Mouse (Mus musculus): ENCODE measurements around the gene Taf4. TPM values are rescaled to one million over a fixed set of nuclear protein-coding genes. Genes with fewer than 3 reads are reported as not detected.
A peak's percentile ranks its signal among the peaks of the same experiment; 100 is the strongest.

Taf4 gene
- total RNA-seq, 2 experiments from 2014 or later, result 20.8 to 23.7 TPM

DNA sequence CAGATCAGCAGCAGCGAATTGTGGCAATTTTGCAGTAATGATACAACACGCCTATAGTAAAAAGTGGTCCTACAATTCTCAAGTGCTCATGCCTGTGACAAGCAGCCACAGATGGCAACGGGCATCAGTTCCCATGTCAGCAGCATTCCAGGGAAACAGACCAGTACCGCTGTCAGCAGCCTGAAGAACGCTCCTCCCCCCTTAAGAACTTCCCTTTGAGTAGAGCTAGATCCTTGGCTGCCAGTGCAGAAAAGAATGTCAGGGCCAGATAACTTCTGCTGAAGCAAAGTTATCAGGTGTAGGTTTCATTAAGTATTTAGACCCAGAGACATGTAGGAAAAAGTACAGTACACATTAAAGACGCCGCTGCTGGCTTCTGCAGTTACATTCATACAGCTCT lies 8.4 kb upstream of the Taf4 start:
- DNase-seq (ENCODE audit: low spot score in 2 of 2), result peak in 1 of 2 experiments; percentile 48

DNA sequence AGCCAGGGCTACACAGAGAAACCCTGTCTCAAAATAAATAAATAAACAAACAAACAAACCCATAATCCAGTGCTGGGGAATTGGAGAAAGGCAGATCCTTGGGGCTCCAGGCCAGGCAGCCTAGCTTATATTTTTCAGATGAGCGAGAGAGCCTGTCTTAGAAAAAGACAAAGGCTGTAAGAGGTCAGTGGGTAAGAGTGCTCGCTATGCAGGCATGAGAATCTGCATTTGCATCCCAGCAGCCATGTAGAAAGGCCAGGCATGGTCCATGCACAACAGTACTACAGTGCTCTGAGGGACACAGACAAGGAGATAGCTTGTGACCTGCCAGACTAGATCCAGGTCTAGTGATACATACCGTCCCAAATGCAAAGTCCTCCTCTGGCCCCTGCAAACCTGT lies 6.3 kb upstream of the Taf4 start:
- DNase-seq (ENCODE audit: low spot score in 2 of 2), result no peak

DNA sequence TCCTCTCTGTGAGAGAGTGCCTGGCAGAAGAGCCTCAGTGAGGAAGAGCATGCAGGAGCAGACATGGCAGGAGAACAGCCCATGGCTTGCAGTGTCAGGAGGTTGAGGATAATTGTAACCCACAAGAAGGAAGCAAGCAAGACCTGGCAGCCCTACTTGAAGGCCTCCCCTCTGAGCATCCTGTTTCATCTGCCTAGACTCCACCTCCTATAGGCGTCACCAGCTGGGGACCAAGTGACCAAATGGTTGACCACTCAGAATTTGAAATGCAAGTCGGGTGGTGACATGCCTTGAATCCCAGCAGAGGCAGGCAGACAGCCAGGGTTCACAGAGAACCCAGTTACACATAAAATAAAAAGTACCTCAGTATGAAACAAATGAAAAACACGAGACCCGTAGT lies 4.2 kb upstream of the Taf4 start:
- DNase-seq (ENCODE audit: low spot score in 2 of 2), result no peak

DNA sequence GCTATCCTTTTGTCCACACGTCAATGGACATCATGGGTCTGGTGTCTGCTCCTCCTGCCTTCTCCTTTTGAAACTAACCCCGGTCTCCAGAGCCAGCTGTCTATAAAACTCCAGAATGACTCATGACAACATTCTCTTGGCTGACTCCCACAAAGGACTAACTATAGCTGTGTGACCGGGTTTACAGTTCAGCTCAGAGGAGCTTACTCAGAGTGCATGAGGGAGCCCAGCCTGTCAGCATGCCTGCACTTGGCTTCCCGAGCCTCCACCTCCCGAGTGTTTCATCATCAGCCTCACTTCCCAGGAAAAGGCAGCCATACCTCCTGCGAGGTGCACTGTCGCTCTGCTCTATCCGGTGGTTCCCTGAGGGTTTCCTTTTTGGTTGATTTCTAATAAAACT lies 3.4 kb upstream of the Taf4 start:
- peak in 1 of 2 experiments; percentile 53 for DNase-seq (ENCODE audit: low spot score in 2 of 2)

DNA sequence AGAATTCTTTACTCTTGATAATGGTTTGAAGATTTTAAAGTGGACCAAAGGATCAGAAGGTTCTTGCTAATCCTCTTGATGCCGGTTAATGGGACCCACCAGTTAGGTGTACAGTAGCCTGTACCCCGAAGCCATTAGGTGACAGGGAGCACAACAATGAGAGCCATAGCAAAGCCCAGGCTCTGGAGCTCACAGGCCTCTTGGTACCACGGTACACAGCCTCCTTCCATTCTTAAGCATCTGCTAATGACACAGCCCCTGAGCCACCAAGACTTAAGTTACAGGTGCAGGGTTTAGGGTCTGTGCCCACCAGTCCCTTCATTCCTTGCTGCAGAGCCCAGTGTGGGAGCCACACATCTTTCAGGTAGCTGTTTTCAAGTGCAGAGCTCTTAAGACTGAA lies 1.8 kb upstream of the Taf4 start:
- DNase-seq (ENCODE audit: low spot score in 2 of 2), result no peak

DNA sequence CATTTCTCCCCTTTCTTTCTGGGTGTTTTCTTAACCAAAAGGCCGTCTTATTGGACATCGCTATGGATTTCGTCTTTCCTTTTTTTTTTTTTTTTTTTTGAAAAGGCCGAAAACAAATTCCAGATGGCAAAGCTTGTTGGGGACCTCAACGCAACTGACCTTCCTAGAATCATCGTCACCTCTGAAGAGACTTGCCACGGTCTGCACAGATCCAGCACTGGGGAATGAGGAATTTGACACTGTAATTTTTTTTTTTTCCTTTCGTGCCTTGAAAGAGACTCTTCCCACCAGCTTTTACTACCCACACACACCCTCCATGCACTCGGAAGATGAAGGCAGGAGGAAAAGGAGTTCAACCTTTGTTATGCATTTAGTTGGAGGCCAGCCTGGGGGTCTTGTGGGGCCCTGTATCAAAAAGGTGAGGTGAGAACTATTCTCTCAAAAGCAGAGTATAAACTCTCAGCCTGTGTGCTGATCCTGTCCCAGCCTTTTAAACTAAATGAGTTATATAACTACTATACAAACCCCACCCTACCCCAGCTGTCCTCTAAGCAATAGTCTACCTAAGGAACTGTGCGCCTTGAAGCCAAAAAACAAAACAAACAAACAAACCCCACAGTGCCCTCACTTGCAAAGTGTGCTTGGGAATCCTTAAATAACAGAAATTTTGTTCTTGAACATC lies 1.0 kb upstream of the Taf4 start:
- peak in 1 of 2 experiments; percentile 61 for DNase-seq (ENCODE audit: low spot score in 2 of 2)

DNA sequence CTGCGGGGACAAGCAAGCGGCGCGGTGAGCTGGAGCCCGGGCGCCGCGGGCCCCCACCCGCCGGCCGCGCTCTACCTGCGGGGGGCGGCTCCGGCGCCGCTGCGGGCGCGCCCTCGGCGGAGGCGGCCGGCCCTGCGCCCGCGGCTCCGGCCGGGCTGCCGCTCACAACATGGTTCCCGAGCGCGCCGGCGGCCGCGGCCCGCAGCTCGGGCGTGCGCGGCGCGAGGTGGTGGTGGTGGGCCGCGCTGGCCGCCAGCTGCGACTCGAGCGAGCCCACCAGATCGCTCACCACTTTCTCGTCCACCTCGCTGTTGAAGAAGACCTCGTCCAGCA lies 185 bp downstream of the Taf4 start:
- DNase-seq (ENCODE audit: low spot score in 2 of 2), result peak in 1 of 2 experiments; percentile 25

DNA sequence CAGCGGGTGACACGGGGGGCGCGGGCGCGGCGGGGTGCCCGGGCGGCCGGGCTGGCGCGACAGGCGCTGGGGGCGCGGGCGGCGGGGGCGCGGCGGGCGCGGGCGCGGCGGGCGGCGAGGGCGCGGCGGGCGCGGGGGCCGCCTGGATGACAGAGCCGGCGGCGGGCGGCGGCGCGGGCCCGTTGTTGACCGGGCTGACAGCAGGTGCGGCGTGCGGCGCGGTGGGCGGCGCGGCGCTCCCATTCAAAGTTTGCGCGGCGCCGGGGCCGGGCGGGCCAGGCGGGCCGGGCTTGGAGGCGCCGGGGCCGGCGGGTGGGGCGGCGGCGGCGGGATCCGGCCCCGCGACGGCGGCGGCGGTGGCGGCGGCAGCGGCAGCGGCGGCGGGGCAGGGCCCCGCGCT lies 595 bp downstream of the Taf4 start:
- DNase-seq (ENCODE audit: low spot score in 2 of 2), result no peak

DNA sequence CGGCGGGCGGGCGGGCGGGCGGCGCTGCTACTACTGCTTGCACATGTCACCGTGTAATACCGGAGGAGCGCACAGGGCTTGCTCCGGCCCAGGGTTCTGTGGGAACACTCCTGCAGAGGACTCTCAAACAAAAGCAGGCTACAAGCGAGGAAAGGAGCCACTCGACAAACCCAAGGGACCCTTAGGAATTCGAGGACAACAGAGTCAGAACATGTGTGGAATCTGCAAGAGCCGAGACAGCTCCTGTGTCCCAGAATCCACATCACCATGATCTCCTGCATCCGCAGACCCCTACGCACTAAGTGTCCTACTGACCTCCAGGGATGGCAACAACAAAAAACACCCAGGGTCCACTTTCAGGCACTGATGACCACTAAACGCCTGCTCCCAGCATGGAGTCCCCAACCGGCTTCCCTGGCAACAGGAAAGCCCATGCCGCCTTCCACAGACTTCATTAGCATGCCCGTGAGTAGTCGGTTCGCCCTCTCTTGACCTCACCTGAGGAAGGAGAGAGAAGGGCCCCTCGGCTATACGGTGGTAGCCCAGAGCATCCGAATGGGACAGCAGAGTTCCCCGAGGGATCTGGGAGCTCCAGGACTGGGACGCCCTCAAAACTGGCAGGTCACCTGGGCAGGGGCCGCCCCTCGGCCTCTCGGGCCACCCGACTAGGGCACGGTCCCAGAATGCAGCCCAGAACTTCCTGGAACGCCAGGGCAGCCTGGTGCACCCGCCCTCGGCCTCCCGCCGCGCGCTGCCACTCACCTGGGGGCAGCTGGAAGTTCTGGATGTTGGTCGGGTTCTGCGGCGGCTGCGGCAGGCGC lies 1.6 kb downstream of the Taf4 start:
- DNase-seq (ENCODE audit: low spot score in 2 of 2), result no peak

DNA sequence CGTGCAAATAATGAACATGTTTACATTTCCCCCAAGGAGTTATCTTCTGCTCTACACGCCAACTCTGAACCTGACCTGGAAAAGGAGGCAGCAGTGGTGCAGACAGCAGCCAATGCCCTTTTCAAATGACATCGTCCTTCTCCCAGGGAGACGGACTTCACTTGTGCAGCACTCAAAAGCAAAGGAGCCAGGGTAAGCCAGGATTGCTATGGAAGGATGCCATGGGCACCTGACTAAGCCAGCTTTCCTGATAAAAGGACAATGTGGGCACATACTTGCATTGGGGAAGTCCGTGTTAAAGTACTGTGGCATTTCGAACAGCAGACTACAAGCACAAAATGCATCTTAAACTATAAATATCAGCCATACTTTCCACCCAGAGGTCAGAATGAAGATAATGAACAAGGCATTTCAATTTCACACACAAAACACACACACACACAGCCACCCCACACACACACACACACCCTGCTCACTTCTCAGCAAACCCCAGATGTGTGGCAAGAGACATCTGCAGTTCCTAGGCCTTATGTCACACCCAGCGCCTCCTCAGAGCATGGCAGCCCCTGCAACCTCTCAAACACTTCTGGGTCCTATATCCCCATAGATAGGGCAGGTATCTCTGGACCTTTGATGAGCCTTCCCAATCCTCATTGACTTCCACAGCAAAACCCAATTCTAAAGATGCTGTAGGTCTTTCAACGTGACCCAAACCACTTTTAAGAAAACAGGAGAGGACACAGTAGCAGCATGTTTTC lies 2.4 kb downstream of the Taf4 start:
- no peak for DNase-seq (ENCODE audit: low spot score in 2 of 2)

DNA sequence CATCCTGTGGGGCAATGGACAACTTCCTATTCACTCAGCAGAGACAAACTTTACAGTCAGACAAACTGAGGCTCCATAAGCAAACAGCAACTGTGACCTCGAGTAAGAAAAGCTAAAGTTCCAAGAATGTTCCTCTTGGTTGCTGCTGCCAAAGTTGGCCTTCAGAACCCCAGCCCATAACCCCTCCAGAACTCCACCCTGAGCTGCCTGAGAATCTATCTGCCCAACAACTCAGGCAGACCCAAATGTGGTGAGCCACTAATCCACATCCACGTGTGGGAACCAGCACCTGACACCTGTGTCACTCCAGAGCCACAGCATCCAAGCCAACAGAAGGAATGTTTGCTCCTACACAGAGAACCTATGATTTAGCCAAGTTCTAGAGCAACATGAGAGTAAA lies 4.0 kb downstream of the Taf4 start:
- DNase-seq (ENCODE audit: low spot score in 2 of 2), result no peak

DNA sequence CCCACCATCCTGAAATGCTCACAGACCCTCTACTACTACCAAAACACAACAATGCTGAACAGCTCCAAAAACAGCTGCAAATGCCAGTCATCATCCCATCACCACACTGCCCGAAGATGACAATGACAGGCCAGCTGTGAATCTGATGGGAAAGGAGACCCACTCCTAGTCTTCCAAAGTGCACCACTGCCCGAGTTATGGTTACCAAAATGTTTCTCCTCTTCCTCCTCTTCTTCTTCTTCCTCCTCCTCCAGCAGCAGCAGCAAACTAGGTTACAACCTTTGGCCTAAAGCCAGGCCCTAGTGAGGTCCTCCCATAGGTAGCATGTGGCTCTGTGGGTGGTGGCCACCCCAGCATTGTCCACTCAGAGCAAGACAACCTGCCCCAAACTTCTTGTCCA lies 4.6 kb downstream of the Taf4 start:
- DNase-seq (ENCODE audit: low spot score in 2 of 2), result no peak

DNA sequence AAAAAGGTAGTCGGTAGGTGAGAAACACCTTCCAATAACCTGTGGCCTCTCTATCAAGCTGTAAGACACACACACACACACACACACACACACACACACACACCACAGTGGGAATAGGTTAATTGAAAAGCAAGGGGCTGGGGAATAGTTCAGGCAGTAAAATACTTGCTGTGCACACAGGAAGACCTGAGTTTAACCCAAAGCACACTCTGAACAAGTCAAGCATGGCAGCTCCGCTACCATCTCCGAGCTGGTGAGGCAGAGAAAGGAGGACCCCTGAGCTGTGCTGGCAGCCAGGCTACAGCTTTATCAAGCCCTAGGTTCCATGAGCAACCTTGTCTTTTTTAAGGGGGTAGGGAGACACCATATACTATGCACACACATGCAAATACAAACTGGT lies 7.3 kb downstream of the Taf4 start:
- no peak for DNase-seq (ENCODE audit: low spot score in 2 of 2)

DNA sequence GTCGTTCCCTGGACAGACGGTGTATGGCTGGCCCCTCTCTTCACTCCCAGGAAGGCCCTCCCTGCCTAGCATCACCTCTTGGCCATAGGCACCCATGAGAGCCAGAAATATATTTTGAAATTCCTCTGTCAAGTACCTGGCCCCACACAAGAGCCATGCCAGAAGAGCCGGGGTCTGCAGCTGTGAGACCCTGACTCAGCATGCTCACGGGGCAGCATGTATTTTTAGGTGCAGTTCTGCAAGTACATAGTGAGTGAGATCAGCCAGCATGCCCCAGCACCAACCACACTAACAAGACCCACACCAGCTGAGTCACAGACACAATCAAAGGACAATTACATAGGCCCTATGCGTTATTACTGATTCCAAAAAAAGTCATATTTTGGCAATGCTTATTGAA lies 8.8 kb downstream of the Taf4 start:
- DNase-seq (ENCODE audit: low spot score in 2 of 2), result no peak

DNA sequence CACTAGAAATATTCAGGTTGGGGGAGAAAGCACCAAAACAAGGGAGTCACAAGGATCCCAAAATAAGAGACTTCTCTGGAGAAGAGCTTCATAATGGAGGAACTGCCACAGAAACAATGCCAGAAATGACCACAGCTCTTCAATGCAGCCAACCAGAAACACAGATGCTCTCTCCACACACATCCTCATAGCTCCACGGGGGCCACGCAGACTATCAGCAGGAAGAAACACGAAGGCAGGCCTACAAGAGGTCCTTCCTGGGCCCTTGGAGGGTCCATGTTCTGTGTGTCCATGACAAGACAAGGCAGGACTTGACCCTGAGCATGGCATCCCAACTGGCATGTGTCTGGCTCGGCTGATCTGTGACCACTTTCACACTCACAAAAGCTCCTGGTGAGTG lies 15.0 kb downstream of the Taf4 start:
- DNase-seq (ENCODE audit: low spot score in 2 of 2), result no peak

DNA sequence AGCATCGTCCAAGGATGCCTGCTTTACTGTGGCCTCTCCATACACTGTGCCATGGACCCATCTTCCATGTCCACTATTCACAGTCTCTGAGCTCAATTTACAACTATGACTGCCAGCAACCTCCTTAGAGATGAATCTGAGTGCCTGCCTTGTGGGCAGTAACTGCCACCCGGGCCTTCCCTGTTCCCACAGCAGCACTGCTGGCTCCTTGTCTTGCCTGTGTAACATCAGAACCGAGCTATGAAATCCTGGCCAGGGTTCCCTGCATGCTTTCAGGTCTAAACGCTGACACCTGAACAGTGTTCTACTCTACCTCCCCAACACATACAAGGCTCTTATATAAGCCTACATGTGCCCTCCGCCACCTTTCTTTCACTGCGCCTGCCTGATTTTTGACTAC lies 16.1 kb downstream of the Taf4 start:
- DNase-seq (ENCODE audit: low spot score in 2 of 2), result no peak

DNA sequence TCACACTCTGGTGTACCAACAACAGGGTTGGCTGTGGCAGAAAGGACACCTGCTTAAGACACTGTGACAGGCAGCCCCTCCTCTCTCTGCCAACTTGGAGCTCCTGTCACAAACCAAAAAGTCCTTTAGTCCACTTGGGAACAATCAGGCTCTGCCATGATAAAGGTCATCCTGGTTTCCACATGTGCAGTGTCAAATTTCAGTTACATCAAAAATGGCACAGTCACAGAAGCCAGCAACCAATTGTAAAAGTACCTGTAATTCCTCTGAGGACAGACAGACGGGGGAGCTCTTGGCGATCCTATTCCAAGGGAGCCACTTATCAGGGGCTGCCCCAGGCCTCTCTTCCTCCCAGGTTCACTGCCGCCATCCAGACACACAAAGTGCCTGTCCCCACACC lies 17.1 kb downstream of the Taf4 start:
- DNase-seq (ENCODE audit: low spot score in 2 of 2), result no peak

DNA sequence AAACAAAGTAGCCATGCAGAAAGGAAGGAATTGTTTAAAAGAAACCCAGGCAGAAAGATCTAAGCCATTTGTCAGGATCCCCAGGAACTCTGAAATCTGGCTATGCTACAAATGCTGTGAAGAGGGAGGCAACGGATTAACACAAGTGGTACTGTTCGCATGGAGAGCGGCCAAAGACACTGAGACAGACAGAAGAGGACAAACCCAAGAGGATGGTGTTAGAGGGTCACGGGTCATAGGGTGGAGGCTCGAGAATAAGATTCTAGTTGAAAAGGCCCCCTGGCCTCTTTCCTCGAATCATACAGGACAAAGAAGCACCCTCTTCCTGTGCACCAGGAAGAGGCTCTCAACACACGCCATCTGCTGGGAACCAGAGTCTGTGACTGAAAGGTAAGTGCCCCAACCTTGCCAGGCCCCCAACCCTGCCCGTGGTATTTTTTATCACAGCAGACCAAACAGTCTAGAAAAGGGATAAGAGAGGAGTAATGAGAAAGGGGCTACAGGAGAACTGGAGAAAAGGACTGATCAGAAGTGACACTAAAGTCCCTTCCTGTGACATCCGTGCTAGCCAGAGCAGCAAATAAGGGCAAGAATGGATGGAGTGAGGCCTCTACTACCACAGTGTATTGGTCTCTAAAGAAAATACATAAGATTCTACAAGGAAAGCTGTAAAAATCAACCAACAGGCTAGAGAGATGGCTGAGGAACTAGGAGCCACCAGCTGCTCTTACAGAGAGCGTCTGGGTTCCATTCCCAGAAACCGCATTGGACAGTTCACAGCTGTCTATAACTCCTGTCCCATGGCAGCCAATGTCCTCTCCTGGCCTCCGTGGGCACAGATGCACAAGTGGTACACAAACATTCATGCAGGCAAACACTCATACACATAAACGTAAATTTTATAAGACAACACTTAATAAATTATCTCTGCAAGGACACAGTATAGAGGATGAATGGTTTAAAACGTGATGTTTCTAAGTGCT lies 24.6 kb downstream of the Taf4 start:
- no peak for DNase-seq (ENCODE audit: low spot score in 2 of 2)

DNA sequence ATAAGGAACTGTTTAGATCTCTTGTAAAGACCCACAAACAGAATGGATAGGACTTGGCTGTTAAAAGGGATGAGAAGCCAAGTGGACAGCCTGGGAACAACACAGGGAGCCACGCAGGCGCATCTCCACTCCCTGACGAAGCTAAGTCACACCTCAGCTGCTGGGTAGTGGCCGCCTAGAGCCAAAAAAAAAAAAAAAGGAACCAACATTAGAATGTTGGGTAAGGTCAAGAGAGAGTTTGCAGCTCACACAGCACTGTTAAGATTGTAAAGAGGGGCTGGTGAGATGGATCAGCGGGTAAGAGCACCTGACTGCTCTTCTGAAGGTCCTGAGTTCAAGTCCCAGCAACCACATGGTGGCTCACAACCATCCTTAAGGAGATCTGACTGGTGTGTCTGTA lies 27.6 kb downstream of the Taf4 start:
- no peak for DNase-seq (ENCODE audit: low spot score in 2 of 2)

DNA sequence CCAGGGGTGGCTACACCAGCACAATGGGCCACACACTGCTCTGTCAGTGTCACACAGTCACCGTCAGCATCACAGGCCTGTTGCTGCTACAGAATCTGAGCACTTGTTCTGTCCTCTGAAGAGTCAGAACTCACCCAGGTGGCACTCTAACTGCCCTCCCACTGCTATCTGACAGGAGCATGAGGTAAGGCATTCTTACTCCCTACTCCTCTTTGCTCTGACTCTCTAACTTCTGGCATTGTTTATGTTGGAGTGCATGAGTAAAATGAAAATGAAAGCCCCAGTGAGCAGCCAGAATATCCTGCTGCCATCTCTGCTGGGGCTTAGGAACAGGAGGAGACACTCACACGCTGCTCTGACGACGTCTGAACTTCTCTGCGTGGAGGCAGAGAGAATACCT lies 28.8 kb downstream of the Taf4 start:
- DNase-seq (ENCODE audit: low spot score in 2 of 2), result peak in 1 of 2 experiments; percentile 22

DNA sequence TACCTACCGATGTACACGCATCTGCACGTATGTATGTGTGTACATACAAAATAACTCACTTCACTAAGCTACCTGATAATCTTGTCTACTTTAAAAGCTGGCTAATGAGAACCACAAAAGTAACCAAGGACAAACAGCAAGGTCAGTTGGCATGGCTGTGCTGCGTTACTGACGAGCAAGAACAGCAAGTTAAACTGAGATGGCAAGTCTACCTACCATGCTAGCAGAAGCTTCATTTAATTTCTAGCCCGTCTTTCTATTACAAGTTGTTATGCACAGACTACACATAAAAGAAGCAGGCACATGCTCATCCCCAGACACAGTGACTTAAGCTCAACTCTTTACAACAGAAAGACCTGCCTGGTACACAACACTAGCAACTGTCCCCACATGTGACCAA lies 29.9 kb downstream of the Taf4 start:
- DNase-seq (ENCODE audit: low spot score in 2 of 2), result no peak
